Mouse (Mus musculus): ENCODE results near the gene Robo2.
"Not testable (repeated sequence)": the region's sequence is repeated elsewhere in the genome, so short reads cannot be mapped to it uniquely, and the experiment has no call there.

The Robo2 gene

GRCm38 (mm10) chr16:74200705-74201104 is 210.9 kb downstream of the Robo2 start:
- no peak for DNase-seq (ENCODE audit: inconsistent ontology term)

- DNase-seq (ENCODE audit: inconsistent ontology term), result no peak
Observed at GRCm38 (mm10) chr16:74200024-74200703, 211.5 kb downstream of the Robo2 start.

DNA sequence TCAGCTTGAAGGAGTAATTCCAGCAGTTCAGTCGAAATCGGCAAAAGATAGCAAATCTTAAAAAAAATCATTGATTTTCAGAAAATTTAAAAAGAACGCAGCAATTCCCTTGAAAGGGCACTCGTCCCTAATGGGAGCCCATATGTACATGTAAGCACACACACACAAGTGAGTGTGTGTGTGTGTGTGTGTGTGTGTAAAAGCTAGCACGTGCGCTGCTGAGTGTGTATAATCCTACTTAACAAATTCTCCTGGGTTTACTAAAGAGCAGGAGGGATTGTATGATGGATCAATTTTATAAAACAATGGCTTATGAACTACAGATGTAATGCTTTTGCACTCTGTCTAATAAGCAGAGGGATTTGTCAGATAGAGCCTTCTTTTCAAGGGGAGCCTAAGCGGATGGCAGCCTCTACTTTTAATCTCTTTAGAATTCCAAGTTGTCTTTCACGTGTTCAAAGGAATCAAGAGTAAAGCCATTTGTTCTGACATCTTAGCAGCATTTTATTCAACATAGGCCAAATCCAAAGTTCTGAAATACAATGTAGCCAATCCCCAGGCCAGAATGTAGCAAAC is 218.6 kb downstream of the Robo2 start:
- no peak for DNase-seq (ENCODE audit: inconsistent ontology term)

GRCm38 (mm10) chr16:74191621-74192020 is 220.0 kb downstream of the Robo2 start:
- DNase-seq (ENCODE audit: inconsistent ontology term), result no peak

- DNase-seq (ENCODE audit: inconsistent ontology term), result peak; percentile 47
Observed at GRCm38 (mm10) chr16:74182509-74183113, 229.0 kb downstream of the Robo2 start.

GRCm38 (mm10) chr16:74172673-74173072 is 239.0 kb downstream of the Robo2 start:
- DNase-seq (ENCODE audit: inconsistent ontology term), result no peak

- DNase-seq (ENCODE audit: inconsistent ontology term), result no peak
Observed at GRCm38 (mm10) chr16:74169642-74170041, 242.0 kb downstream of the Robo2 start.

DNA sequence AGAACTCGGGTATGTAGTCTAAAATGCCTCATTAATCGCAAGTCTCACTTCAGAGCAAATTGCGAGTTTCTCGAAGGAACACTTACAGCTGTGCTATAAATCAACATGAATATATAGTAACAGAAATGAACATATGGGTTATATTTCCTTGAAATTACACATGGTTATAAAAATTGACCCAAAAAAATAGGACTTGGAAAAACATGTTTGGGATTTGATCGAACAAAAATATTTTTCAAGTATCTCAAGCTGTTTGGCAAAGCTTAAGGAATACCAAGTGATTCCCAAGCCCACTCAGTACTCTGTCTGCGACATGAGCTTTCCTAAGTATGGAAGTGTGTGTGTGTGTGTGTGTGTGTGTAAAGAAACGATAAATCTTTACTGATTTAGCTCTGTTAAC is 242.5 kb downstream of the Robo2 start:
- DNase-seq (ENCODE audit: inconsistent ontology term), result no peak

DNA sequence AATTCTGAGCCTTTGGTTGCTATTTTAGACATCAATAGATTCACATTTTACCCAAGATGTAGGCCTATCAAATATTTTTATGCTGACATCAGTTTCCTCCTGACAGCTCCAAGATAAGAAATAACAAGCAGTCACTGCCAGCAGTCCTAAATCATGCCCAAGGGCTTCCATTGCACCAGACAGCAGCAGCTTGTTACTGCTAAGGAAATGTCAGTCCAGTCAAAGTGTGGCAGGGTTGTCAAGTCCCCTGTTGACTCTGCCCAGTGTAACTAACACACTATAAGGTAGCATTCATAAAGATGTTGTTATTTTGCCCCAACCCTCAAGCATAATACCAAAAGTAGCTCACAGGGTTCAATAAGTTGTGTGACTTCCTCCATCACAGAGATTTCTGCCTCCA is 243.8 kb downstream of the Robo2 start:
- peak; percentile 40 for DNase-seq (ENCODE audit: inconsistent ontology term)

GRCm38 (mm10) chr16:74162041-74162440 is 249.6 kb downstream of the Robo2 start:
- no peak for DNase-seq (ENCODE audit: inconsistent ontology term)

DNA sequence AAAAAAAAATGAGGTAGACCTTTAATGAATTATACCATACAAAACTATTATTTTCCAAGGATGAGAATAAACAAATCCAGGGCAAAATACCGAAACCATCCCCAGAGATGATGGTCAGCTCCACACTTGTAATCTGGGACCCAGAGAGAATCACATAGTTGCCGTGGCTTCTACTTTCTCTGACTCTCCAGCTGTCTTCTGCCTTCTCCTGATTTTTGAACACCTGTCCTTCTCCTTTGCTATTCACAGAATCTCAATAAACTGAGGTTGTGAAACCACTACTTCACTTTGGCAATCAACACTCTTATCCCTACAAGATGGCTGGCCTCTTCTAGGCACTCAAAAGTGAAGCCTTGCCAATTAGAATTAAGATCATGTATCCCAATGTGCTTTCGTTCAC is 252.4 kb downstream of the Robo2 start:
- DNase-seq (ENCODE audit: inconsistent ontology term), result no peak

GRCm38 (mm10) chr16:74136181-74136580 is 275.4 kb downstream of the Robo2 start:
- no peak for DNase-seq (ENCODE audit: inconsistent ontology term)

DNA sequence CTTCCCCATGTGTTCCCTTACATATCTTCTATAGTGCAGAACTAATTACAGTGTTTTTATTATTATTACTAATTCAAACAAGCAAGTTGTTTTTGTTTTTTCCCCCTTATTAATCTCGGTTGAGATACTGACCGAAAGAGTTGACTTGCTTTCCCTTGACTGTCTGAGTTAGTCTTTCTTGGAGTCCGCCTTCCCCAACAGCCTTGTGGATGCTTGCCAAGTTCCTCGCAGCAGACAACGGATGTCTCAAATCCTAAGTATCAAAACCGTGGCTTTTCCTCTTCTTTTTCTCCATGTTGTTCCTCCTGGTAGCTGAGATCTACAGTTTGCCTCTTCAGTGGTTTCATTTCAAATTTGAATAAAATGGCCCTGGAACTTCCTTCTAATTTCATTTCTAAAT is 278.8 kb downstream of the Robo2 start:
- no peak for DNase-seq (ENCODE audit: inconsistent ontology term)

DNA sequence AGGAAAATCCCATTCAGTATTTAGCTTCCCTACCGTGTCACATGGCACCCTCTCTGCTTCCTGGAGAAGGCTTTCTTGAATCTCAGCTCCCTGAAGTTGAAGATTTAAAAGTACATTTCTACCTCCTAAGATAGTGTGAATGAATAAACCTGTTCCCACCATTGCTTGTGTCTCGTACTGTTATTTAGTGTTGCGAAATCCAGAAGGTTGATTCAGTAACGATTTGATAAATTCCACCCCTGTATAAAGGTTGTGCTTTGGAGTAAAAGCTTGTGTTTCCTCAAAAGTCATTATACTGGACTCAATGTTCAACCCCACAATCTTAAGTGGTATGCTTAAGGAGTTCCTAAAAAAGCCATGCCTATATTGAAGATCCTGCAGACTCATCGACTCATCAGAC is 280.3 kb downstream of the Robo2 start:
- DNase-seq (ENCODE audit: inconsistent ontology term), result no peak

DNA sequence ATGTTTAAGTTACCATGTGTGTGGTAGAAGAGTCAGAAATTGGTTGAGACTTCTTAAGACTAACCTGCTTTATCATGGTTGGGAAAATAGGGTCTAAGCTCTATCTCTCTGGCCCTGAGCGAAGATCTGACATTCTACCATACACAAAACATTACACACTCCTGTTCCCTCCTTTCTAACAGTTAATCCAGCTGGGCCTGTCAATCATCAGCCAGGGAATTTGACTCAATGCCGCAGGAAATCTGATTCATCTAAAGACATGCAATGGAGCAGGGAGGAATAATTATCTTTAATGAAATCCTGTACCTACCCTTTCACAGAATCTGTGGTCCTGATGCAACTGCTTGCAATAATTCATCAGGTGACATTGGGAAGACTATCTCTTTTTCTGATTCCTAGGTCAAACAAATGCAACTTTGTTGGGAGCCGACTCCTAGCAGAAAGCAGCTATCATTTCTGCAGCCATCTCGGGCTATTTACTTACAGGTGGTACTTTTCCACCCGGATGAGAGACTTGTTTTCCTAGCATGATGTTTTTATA is 283.1 kb downstream of the Robo2 start:
- no peak for DNase-seq (ENCODE audit: inconsistent ontology term)

GRCm38 (mm10) chr16:74113155-74113554 is 298.5 kb downstream of the Robo2 start:
- peak; percentile 12 for DNase-seq (ENCODE audit: inconsistent ontology term)

- DNase-seq (ENCODE audit: inconsistent ontology term), result no peak
Observed at GRCm38 (mm10) chr16:74111101-74111500, 300.5 kb downstream of the Robo2 start.

GRCm38 (mm10) chr16:74104449-74104848 is 307.2 kb downstream of the Robo2 start:
- DNase-seq (ENCODE audit: inconsistent ontology term), result not testable (repeated sequence)

GRCm38 (mm10) chr16:74092997-74093801 is 318.4 kb downstream of the Robo2 start:
- peak; percentile 98 for DNase-seq (ENCODE audit: inconsistent ontology term)

- DNase-seq (ENCODE audit: inconsistent ontology term), result peak; percentile 76
Observed at GRCm38 (mm10) chr16:74089951-74090350, 321.7 kb downstream of the Robo2 start.

GRCm38 (mm10) chr16:74084188-74084587 is 327.4 kb downstream of the Robo2 start:
- DNase-seq (ENCODE audit: inconsistent ontology term), result no peak

DNA sequence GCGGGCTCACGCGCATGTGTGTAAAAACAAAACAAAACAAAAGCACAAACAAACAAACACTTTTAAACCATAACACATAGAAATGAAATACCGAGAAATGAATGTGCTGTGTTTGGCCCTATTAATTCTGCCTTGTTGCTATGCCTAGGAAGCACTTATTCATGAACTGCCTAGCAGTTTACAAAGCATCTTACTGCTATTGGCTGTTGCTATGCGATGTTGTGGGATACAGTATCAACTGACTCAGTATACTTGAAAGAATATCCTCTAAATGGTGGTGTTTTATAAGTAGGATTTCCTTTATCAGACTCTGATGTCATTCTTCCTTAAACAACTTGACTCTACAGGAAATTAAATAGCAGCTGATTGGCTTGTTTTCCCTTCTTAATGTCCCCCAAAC is 339.0 kb downstream of the Robo2 start:
- no peak for DNase-seq (ENCODE audit: inconsistent ontology term)

Data from Muller cell, postnatal 12 days (primary cell).